Mouse (Mus musculus) lung, postnatal 0 days (tissue): ENCODE results near the gene Erbb2. TPM values are rescaled to one million over a fixed set of nuclear protein-coding genes. Genes with fewer than 3 reads are reported as not detected.
A peak's percentile ranks its signal among the peaks of the same experiment; 100 is the strongest.

ENCODE experiments used
- ATAC-seq: fragments of 200-750 bp; cut with Nextera tagmentation; 2 replicates; pipeline ENCODE4 v1.8.0; 2017; ENCODE audit warnings: moderate library complexity
- DNase-seq: peaks from one replicate; pipeline ENCODE4 v3.0.0-alpha.2; 2016; ENCODE audit warnings: low spot score
- H3K27ac ChIP-seq: fragments of 300-500 bp; sonication (generic); 2 replicates; pipeline ENCODE4 v1.5.1; 2014; ENCODE audit warnings: antibody characterized with exemption, mild to moderate bottlenecking, low read length, mixed read lengths
- H3K27me3 ChIP-seq: fragments of 300-500 bp; sonication (generic); replicated peaks from 2 replicates; pipeline ENCODE4 v1.6.1; 2014; ENCODE audit warnings: low read length, mixed read lengths; ENCODE audit not compliant: insufficient read depth
- H3K36me3 ChIP-seq: fragments of 300-500 bp; sonication (generic); 2 replicates; pipeline ENCODE4 v1.6.1; 2014; ENCODE audit warnings: low read length, mixed read lengths; ENCODE audit not compliant: insufficient read depth
- H3K4me1 ChIP-seq: fragments of 300-500 bp; sonication (generic); 2 replicates; pipeline ENCODE4 v1.6.1; 2014; ENCODE audit warnings: antibody characterized with exemption, low read depth, low read length, mixed read lengths; ENCODE audit not compliant: insufficient read depth
- H3K4me2 ChIP-seq: fragments of 300-500 bp; sonication (generic); replicated peaks from 2 replicates; pipeline ENCODE4 v1.6.1; 2014; ENCODE audit warnings: low read depth, mild to moderate bottlenecking, low read length, moderate library complexity, mixed read lengths
- H3K4me3 ChIP-seq: fragments of 300-500 bp; sonication (generic); 2 replicates; pipeline ENCODE4 v1.5.1; 2014; ENCODE audit warnings: low read depth, low read length
- H3K9ac ChIP-seq: fragments of 300-500 bp; sonication (generic); replicated peaks from 2 replicates; pipeline ENCODE4 v1.6.1; 2014; ENCODE audit warnings: low read depth, mild to moderate bottlenecking
- H3K9me3 ChIP-seq: fragments of 300-500 bp; sonication (generic); 2 replicates; pipeline ENCODE4 v1.6.1; 2016; ENCODE audit warnings: low read length, mixed read lengths
- CTCF ChIP-seq: IDR thresholded peaks from 2 replicates; pipeline ENCODE4 v1.5.1; 2016; ENCODE audit warnings: antibody characterized with exemption, mild to moderate bottlenecking
- EP300 ChIP-seq: IDR thresholded peaks from 2 replicates; pipeline ENCODE4 v1.6.1; 2016; ENCODE audit warnings: antibody characterized with exemption, mild to moderate bottlenecking, control low read depth
- WGBS: fragments of 180-500 bp; shearing (Covaris S2); extraction: QIAGEN DNeasy Blood & Tissue Kit; methylation state at CpG from one replicate; pipeline ENCODE4 v1.1.7; 2014; 5-methylcytosine and 5-hydroxymethylcytosine counted together
- polyA plus RNA-seq: library from polyadenylated mRNA; unstranded; fragments of >200 nt; fragmentation: Nextera tagmentation; extraction: Ambion mirVana; gene quantifications from 2 replicates; pipeline ENCODE4 v1.2.1, GENCODE M21; 2015

Gene Erbb2
- polyA plus RNA-seq, 1 experiment from 2014 or later, result 21.2 TPM

- no peak for ATAC-seq
Observed at GRCm38 (mm10) chr11:98369337-98369736, 42.9 kb upstream of the Erbb2 start.

GRCm38 (mm10) chr11:98370588-98370987 is 41.7 kb upstream of the Erbb2 start:
- TF ChIP-seq EP300 (no peak), CTCF (no peak)
- Histone ChIP-seq H3K27ac (no peak overlapping the region), H3K4me1 (0 out of 2 replicates have a peak, but pooled peaks cover 2% of the 10 kb centered on the region), H3K4me3 (no peak overlapping the region), H3K36me3 (peaks cover 8% of the 10 kb centered on the region), H3K4me2 (no peak overlapping the region), H3K9ac (no peak overlapping the region), H3K27me3 (no peaks in the 10 kb centered on the region), H3K9me3 (no peaks in the 10 kb centered on the region)
- WGBS, result 91% methylated on average over 2 of the region's 2 CpGs
- ATAC-seq (no peak), DNase-seq (no peak)

More at GRCm38 (mm10) chr11:98369337-98369736, 42.9 kb upstream of the Erbb2 start:
- H3K4me3 ChIP-seq, result no peak overlapping the region
- H3K4me2 ChIP-seq, result no peak overlapping the region
- 63% methylated on average over 6 of the region's 6 CpGs for WGBS
- no peaks in the 10 kb centered on the region for H3K36me3 ChIP-seq
- DNase-seq, result no peak
- H3K27ac ChIP-seq, result no peak overlapping the region
- TF ChIP-seq EP300 (no peak), CTCF (no peak)
- H3K9ac ChIP-seq, result no peak overlapping the region
- H3K9me3 ChIP-seq, result no peaks in the 10 kb centered on the region
- H3K27me3 ChIP-seq, result no peaks in the 10 kb centered on the region
- H3K4me1 ChIP-seq, result 0 out of 2 replicates have a peak, but pooled peaks cover 2% of the 10 kb centered on the region

GRCm38 (mm10) chr11:98371556-98372240 is 40.6 kb upstream of the Erbb2 start:
- Histone ChIP-seq H3K27me3 (no peaks in the 10 kb centered on the region), H3K4me1 (0 out of 2 replicates have a peak, but pooled peaks cover 2% of the 10 kb centered on the region), H3K4me3 (no peak overlapping the region), H3K4me2 (no peak overlapping the region), H3K27ac (no peak overlapping the region), H3K9ac (no peak overlapping the region), H3K9me3 (no peaks in the 10 kb centered on the region), H3K36me3 (peaks cover 19% of the 10 kb centered on the region)
- ATAC-seq, result no peak; the same call in 1 of the 2 replicates
- 68% methylated on average over 8 of the region's 10 CpGs for WGBS
- DNase-seq, result no peak
- no peak for TF ChIP-seq EP300
- TF ChIP-seq CTCF, result no peak

GRCm38 (mm10) chr11:98372406-98372805 is 39.9 kb upstream of the Erbb2 start:
- Histone ChIP-seq H3K9ac (no peak overlapping the region), H3K27me3 (no peaks in the 10 kb centered on the region), H3K27ac (no peak overlapping the region), H3K4me3 (no peak overlapping the region), H3K4me1 (0 out of 2 replicates have a peak, but pooled peaks cover 2% of the 10 kb centered on the region), H3K9me3 (no peaks in the 10 kb centered on the region), H3K36me3 (peaks cover 26% of the 10 kb centered on the region), H3K4me2 (no peak overlapping the region)
- 6% methylated on average over 2 of the region's 2 CpGs for WGBS
- peak; percentile 27; the same call in 1 of the 2 replicates for ATAC-seq
- peak; percentile 83 for DNase-seq
- no peak for TF ChIP-seq EP300
- TF ChIP-seq CTCF, result peak; percentile 95

- TF ChIP-seq CTCF, result no peak
- TF ChIP-seq EP300, result no peak
- Histone ChIP-seq H3K27me3 (no peaks in the 10 kb centered on the region), H3K27ac (no peak overlapping the region), H3K9me3 (no peaks in the 10 kb centered on the region), H3K36me3 (peaks cover 32% of the 10 kb centered on the region), H3K4me3 (no peak overlapping the region), H3K4me2 (no peak overlapping the region), H3K9ac (no peak overlapping the region), H3K4me1 (0 out of 2 replicates have a peak, but pooled peaks cover 2% of the 10 kb centered on the region)
- no peak for DNase-seq
- no peak for ATAC-seq
- 74% methylated on average over 6 of the region's 6 CpGs for WGBS
Observed at GRCm38 (mm10) chr11:98373244-98373643, 39.0 kb upstream of the Erbb2 start.

- DNase-seq (no peak), ATAC-seq (no peak)
- Histone ChIP-seq H3K9ac (no peak overlapping the region), H3K4me1 (0 out of 2 replicates have a peak, but pooled peaks cover 2% of the 10 kb centered on the region), H3K27ac (no peak overlapping the region), H3K36me3 (peaks cover 40% of the 10 kb centered on the region), H3K9me3 (no peaks in the 10 kb centered on the region), H3K27me3 (no peaks in the 10 kb centered on the region), H3K4me2 (no peak overlapping the region), H3K4me3 (no peak overlapping the region)
- whole genome bisulfite sequencing, result 57% methylated on average over 8 of the region's 8 CpGs
- TF ChIP-seq EP300, result no peak
- TF ChIP-seq CTCF, result no peak
Observed at GRCm38 (mm10) chr11:98374266-98374665, 38.0 kb upstream of the Erbb2 start.
